9 mouse cellular contexts compared by ENCODE assay signal in the genomic region with DNA sequence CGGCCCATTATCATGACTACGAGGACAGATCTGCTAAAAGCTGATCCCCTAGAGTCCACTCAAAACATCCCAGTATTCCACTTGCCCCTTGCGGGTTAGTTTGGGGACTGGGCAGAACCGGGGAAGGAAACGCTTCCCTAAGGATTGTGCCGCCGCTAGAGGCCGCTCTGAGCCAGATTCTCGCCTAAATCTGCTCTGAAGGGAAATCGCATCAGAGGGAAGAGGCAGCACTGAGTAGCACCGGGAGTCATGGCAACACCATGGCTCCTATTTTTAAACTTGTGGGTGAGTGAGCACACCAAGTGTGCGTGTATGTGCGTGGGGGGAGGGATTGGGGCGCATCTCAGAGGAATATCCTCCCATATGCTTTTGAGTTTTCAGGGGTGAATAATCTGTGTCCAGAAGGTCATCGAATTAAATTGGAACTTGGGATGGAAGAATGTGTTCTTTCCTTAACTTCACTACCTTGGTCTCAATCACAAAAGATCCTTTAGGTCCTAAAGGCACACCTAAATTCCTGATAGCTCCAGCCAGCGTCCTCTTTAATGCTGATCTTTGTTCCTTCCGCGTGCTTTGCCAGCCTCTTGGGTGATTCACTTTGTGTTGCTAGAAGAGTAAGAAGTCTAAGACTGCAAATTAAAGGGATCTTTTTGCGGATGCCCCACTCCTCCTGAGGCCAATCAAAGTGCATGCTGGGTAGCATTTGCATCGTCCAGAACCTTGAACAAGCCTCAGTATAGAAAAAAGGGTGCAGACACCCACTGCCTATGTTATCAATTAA.
DNase-seq lines count a peak whose midpoint lies in the region; ATAC-seq and TF ChIP-seq lines count a peak whose summit lies in the region.
"Had no signal": no experiment of that assay in that cellular context is flagged by ENCODE, and none has a peak within 500 bp of the region (broad histone marks: within the 10 kb centered on the region; RNA-seq: fewer than 3 reads in every experiment).

No protein-coding gene starts in this region.

- TF ChIP-seq CTCF in left cerebral cortex, adult 2 months (IDR thresholded peaks at IDR 0.05), result peak; percentile 85

- no peaks in the 10 kb centered on the region for H3K4me1 ChIP-seq in intestine, embryonic 14.5 days (replicated peaks; ENCODE audit: control insufficient read depth, insufficient read depth, low read length)

- intact Hi-C loops in left cerebral cortex, adult 2 months (cut with DNase I), result loop anchor here (1.0 to 5.0 kb wide), 3 partner anchors 100 to 445 kb away; a partner anchor contains a TSS

- WGBS in intestine, embryonic 14.5 days, result 25% methylated on average over 20 of the region's 20 CpGs

- no peak overlapping the region for H3K4me2 ChIP-seq in intestine, embryonic 14.5 days (ENCODE audit: low read length)

- DNase-seq in adrenal gland, postnatal 10 days, result peak; percentile 91
- DNase-seq in embryo, embryonic 10 days (ENCODE audit: low spot score), result peak; percentile 88
- DNase-seq in gastrocnemius, postnatal 25 days, result peak; percentile 30
- DNase-seq in intestine, embryonic 14.5 days (ENCODE audit: low spot score), result peak; percentile 91
- DNase-seq in left cerebral cortex, adult 2 months (ENCODE audit: extremely low spot score in 1 of 2, low spot score in 2 of 2), result peak; percentile 88 to 93
- peak; percentile 84 for DNase-seq in mesoderm, embryonic 11.5 days (ENCODE audit: low read depth, low spot score)
- DNase-seq in right cerebral cortex, postnatal 4 days, result peak; percentile 95

- peak; percentile 82 for ATAC-seq in intestine, embryonic 14.5 days (replicated peaks; ENCODE audit: low FRiP score, low TSS enrichment, low read depth)
- no peak for ATAC-seq in erythroid progenitor cell, adult 5-6 weeks (replicated peaks; ENCODE audit: low FRiP score, poor library complexity, severe bottlenecking)

- H3K9ac ChIP-seq in intestine, embryonic 14.5 days (ENCODE audit: low read length), result no peak overlapping the region

- H3K27ac ChIP-seq in intestine, embryonic 14.5 days (ENCODE audit: low read depth), result no peak overlapping the region
- H3K27ac ChIP-seq in left cerebral cortex, adult 2 months, result peak overlapping the region; percentile 90
- H3K27ac ChIP-seq: macrophage had no signal

- H3K27me3 ChIP-seq in intestine, embryonic 14.5 days (replicated peaks; ENCODE audit: control insufficient read depth, insufficient read depth, low read length), result 0 out of 2 replicates have a peak, but pooled peaks cover 3% of the 10 kb centered on the region

- no peaks in the 10 kb centered on the region for H3K9me3 ChIP-seq in intestine, embryonic 14.5 days (ENCODE audit: control insufficient read depth, low read length)

- H3K4me3 ChIP-seq in intestine, embryonic 14.5 days (ENCODE audit: low read depth, low read length), result no peak overlapping the region
- no peak overlapping the region for H3K4me3 ChIP-seq in left cerebral cortex, adult 2 months

- H3K36me3 ChIP-seq in intestine, embryonic 14.5 days (ENCODE audit: control insufficient read depth, insufficient read depth, low read length), result no peaks in the 10 kb centered on the region

Comparison
In these comparisons a context has a peak if more than half of its experiments do, and no peak if none do; other contexts are left out.
1. DNase-seq: peak in every context shown above with its lines; median percentile 95 in right cerebral cortex, postnatal 4 days; 91 in adrenal gland, postnatal 10 days; 91 in intestine, embryonic 14.5 days; 90 in left cerebral cortex, adult 2 months; 88 in embryo, embryonic 10 days; 84 in mesoderm, embryonic 11.5 days; 30 in gastrocnemius, postnatal 25 days.